Mouse (Mus musculus) limb, embryonic 14.5 days (tissue): ENCODE data around the gene Morc2b. TPM values are rescaled to one million over a fixed set of nuclear protein-coding genes. Genes with fewer than 3 reads are reported as not detected.

Experiments
- ATAC-seq: fragments of 200-750 bp; cut with Nextera tagmentation; 2 replicates; pipeline ENCODE4 v1.8.0; 2017; ENCODE audit warnings: low read depth, moderate number of reproducible peaks, moderate TSS enrichment; ENCODE audit not compliant: low FRiP score
- DNase-seq: peaks from one replicate; pipeline ENCODE4 v3.0.0-alpha.2; 2015; ENCODE audit warnings: low spot score
- H3K27ac ChIP-seq: fragments of 300-500 bp; sonication (generic); replicated peaks from 2 replicates; pipeline ENCODE4 v1.5.1; 2014; ENCODE audit warnings: low read depth, mild to moderate bottlenecking, low read length, moderate library complexity, mixed read lengths
- H3K27me3 ChIP-seq: fragments of 300-500 bp; sonication (generic); 2 replicates; pipeline ENCODE4 v1.6.1; 2014; ENCODE audit warnings: low read length, mixed read lengths; ENCODE audit not compliant: control insufficient read depth, insufficient read depth
- H3K36me3 ChIP-seq: fragments of 300-500 bp; sonication (generic); 2 replicates; pipeline ENCODE4 v1.6.1; 2014; ENCODE audit warnings: mild to moderate bottlenecking, low read length, moderate library complexity, mixed read lengths; ENCODE audit not compliant: control insufficient read depth, insufficient read depth
- H3K4me1 ChIP-seq: fragments of 300-500 bp; sonication (generic); 2 replicates; pipeline ENCODE4 v1.6.1; 2014; ENCODE audit warnings: antibody characterized with exemption, low read length, mixed read lengths; ENCODE audit not compliant: control insufficient read depth, insufficient read depth
- H3K4me2 ChIP-seq: fragments of 300-500 bp; sonication (generic); replicated peaks from 2 replicates; pipeline ENCODE4 v1.6.1; 2014; ENCODE audit warnings: low read depth, mild to moderate bottlenecking, low read length, moderate library complexity; ENCODE audit not compliant: severe bottlenecking
- H3K4me3 ChIP-seq: fragments of 300-500 bp; sonication (generic); replicated peaks from 2 replicates; pipeline ENCODE4 v1.5.1; 2014; ENCODE audit warnings: low read length
- H3K9ac ChIP-seq: fragments of 300-500 bp; sonication (generic); 2 replicates; pipeline ENCODE4 v1.6.1; 2014; ENCODE audit warnings: mild to moderate bottlenecking, low read depth, low read length, moderate library complexity; ENCODE audit not compliant: severe bottlenecking
- H3K9me3 ChIP-seq: fragments of 300-500 bp; sonication (generic); 2 replicates; pipeline ENCODE4 v1.6.1; 2016; ENCODE audit warnings: low read length; ENCODE audit not compliant: control insufficient read depth
- POLR2A ChIP-seq: fragments of 200-500 bp; IDR thresholded peaks from 2 replicates; pipeline ENCODE4 v1.8.0; 2012; ENCODE audit warnings: inconsistent platforms, mild to moderate bottlenecking, moderate library complexity, borderline replicate concordance; ENCODE audit not compliant: insufficient read depth, insufficient read length; ENCODE audit errors: extremely low read depth
- WGBS: fragments of 180-500 bp; shearing (Covaris S2); extraction: QIAGEN DNeasy Blood & Tissue Kit; methylation state at CpG from one replicate; pipeline ENCODE4 v1.1.7; 2014; 5-methylcytosine and 5-hydroxymethylcytosine counted together
- polyA plus RNA-seq, 2 experiments: library from polyadenylated mRNA; depleted of rRNA in 1 of 2; stranded (reverse) in 1 of 2; unstranded in 1 of 2; fragments of >200 nt; fragmentation: Nextera tagmentation in 1 of 2; extraction: Ambion mirVana in 1 of 2; gene quantifications; 2 replicates each; pipeline versions ENCODE4 v1.2.1 to v1.2.3; 2012 to 2014

Morc2b gene
- polyA plus RNA-seq, 2 experiments, result 0.10 TPM; not detected in 1

DNA sequence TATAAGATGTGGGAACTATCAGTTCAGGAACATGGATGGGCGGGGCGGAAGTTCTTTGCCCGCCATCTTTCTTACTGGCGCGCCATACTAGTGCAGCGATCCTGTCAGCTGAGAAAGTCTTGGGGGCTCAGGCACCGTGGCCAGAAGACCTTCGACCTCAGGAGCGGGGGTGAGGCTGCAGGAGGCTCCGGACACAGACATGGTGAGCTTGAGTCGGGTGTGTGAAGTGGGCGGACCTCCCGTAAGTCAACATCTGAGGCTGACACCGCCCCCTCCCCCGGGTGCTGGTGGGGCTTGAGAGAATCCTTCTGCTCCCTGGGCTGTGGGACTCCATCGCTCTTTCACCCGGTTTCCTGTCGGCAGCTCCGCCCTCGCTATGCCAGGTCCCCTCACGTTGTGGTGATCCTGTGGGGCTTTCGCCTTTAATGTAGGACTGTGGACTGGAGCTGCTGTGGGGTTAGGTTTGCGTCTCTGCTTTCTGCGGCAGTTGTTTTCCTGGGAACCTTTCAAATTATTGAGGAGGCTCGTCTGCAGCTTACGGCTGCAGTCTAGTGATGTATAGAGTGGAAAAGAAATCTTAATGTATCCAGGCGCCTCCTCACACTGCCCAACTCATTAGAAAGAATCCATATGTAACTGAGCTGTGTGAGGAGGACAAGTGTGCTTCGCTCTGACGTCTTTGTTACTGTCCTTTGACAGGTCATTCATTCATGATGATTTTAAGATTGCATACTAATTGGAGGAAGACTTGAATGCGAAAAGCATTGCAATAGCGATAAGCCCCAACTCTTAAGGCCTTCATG, 46.9 kb downstream of the Morc2b start:
- Histone ChIP-seq H3K27me3 (no peaks in the 10 kb centered on the region), H3K4me3 (peak overlapping the region; percentile 65), H3K4me1 (peaks cover 6% of the 10 kb centered on the region), H3K9ac (peak overlapping the region; percentile 80), H3K27ac (peak overlapping the region; percentile 79), H3K9me3 (no peaks in the 10 kb centered on the region), H3K36me3 (no peaks in the 10 kb centered on the region), H3K4me2 (peak overlapping the region; percentile 62)
- ATAC-seq (peak; percentile 70), DNase-seq (peak; percentile 86)
- 3% methylated on average over 31 of the region's 31 CpGs for WGBS
- no peak for TF ChIP-seq POLR2A

DNA sequence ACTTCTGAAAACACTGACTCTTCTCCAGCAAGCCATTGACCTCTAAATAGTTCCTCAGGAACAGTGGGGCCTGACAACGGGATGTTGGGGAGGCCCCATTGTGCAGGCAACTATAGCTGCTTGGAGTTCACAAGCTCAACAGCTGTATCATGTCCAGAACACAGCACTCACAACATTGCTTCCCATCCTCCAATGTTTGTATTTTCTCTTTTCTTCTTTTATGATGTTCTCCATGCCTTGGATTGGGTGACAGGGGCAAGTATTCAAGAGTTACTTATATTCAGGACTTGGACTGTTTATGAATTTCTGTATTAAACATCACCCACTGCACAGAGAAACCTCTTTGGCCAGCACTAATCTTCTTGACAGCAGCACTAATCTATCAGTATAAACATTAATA, 47.9 kb downstream of the Morc2b start:
- Histone ChIP-seq H3K27ac (no peak overlapping the region), H3K9ac (no peak overlapping the region), H3K36me3 (no peaks in the 10 kb centered on the region), H3K9me3 (no peaks in the 10 kb centered on the region), H3K4me3 (no peak overlapping the region), H3K4me2 (no peak overlapping the region), H3K4me1 (peaks cover 6% of the 10 kb centered on the region), H3K27me3 (no peaks in the 10 kb centered on the region)
- DNase-seq (no peak), ATAC-seq (no peak)
- TF ChIP-seq POLR2A, result no peak
- 86% methylated on average over 1 of the region's 1 CpGs for WGBS

DNA sequence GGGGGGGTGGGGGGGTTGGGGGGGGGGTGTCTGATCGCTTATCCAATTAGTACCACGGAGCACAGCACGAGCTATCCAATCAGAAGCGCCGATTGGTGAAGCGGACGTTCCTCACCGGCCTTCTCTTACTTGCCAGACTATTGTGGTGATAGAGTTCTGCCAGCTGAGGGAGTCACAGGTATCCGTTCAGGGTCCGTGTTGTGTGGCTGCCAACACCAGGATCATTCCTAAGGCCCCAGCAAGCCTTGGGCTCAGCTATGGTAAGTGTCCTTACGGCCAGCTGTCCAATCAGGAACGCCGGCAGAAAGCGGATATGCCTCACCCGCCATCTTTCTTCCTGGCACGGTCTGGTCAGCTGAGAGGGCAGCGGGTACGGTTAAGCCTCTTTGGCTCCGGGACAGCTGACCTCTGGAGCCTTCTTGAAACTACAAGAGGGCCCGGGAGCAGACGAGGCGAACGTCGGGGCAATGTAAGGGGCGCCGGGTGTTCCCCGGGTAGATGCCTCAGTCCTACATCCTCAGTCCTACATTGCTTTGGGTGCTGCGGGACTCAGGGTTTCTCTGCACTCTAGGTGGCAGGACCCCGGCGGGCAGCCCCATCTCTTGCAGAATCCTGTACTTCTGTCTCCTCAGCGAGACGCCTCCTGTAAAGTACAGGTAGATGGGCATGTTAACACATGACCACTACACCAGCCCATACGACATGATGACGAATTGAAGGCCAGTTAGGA, 50.1 kb downstream of the Morc2b start, which contains the start of gene Zfp563:
Zfp563 (plus strand) TSS at position 91 of the 730 bp plus-strand sequence.
- Histone ChIP-seq H3K4me2 (peak within 1 kb of the TSS; percentile 72), H3K36me3 (no peaks in the 10 kb centered on the region), H3K27me3 (no peaks in the 10 kb centered on the region), H3K4me1 (peaks cover 6% of the 10 kb centered on the region), H3K9me3 (no peaks in the 10 kb centered on the region), H3K27ac (peak within 1 kb of the TSS; percentile 78), H3K9ac (peak within 1 kb of the TSS; percentile 70), H3K4me3 (peak within 1 kb of the TSS; percentile 63)
- WGBS, result 5% methylated on average over 34 of the region's 34 CpGs
- TF ChIP-seq POLR2A, result peak; percentile 57; the same call in 1 of the 2 replicates
- DNase-seq (peak; percentile 93), ATAC-seq (peak; percentile 94)

DNA sequence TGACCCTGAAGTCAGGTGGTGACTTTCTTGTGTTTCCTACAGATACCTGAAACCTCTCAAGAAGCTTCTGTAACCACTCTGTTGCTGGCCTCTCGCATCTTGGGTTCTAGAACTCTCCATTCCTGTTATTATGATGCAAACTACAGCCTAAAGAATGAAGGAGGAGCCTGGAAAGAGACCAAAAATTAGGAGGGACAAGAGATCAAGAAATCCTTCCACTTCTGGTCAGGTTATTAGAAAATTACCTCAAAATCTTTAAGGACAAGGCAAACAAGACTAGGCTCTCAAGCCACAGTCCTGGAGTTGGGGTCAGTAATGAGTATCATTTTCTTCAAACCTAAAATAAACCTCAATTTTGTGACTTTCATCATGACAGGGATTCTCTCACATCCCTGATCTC, 71.5 kb downstream of the Morc2b start, which contains the start of gene 4921501E09Rik:
4921501E09Rik (minus strand) TSS at position 101 of the 400 bp plus-strand sequence.
- H3K9ac ChIP-seq, result no peak within 1 kb of the TSS
- H3K4me3 ChIP-seq, result no peak within 1 kb of the TSS
- H3K27me3 ChIP-seq, result no peaks in the 10 kb centered on the region
- ATAC-seq (no peak), DNase-seq (no peak)
- H3K4me1 ChIP-seq, result no peaks in the 10 kb centered on the region
- 52% methylated on average over 1 of the region's 1 CpGs for WGBS
- H3K9me3 ChIP-seq, result no peaks in the 10 kb centered on the region
- H3K27ac ChIP-seq, result no peak within 1 kb of the TSS
- H3K4me2 ChIP-seq, result no peak within 1 kb of the TSS
- no peak for TF ChIP-seq POLR2A
- no peaks in the 10 kb centered on the region for H3K36me3 ChIP-seq

Other genes starting within 250 kb of the Morc2b start
- 4.2 and 5.1 TPM in 2 replicates for gene Zfp870, start 248.0 kb downstream of the Morc2b start, polyA plus RNA-seq (2012; rRNA removed)
- gene Zfp870, start 248.0 kb downstream of the Morc2b start, polyA plus RNA-seq (2014; fragmentation: Nextera tagmentation; extraction: Ambion mirVana), result 8.8 and 9.8 TPM in 2 replicates
- gene Cyp4f14, start 222.3 kb downstream of the Morc2b start, polyA plus RNA-seq (2012; rRNA removed), result 0.09 TPM in 1 of 2 replicates, not detected in the other
- not detected in 2 replicates for gene Cyp4f14, start 222.3 kb downstream of the Morc2b start, polyA plus RNA-seq (2014; fragmentation: Nextera tagmentation; extraction: Ambion mirVana)
- 22.1 and 23.6 TPM in 2 replicates for gene Cyp4f13, start 192.3 kb downstream of the Morc2b start, polyA plus RNA-seq (2012; rRNA removed)
- gene Cyp4f13, start 192.3 kb downstream of the Morc2b start, polyA plus RNA-seq (2014; fragmentation: Nextera tagmentation; extraction: Ambion mirVana), result 11.7 and 12.8 TPM in 2 replicates
- 4.0 and 5.2 TPM in 2 replicates for gene Zfp472, start 173.9 kb downstream of the Morc2b start, polyA plus RNA-seq (2012; rRNA removed)
- gene Zfp472, start 173.9 kb downstream of the Morc2b start, polyA plus RNA-seq (2014; fragmentation: Nextera tagmentation; extraction: Ambion mirVana), result 11.1 and 11.6 TPM in 2 replicates
- 9.3 and 10.3 TPM in 2 replicates for gene Zfp952, start 146.6 kb downstream of the Morc2b start, polyA plus RNA-seq (2012; rRNA removed)
- 10.7 and 13.3 TPM in 2 replicates for gene Zfp952, start 146.6 kb downstream of the Morc2b start, polyA plus RNA-seq (2014; fragmentation: Nextera tagmentation; extraction: Ambion mirVana)
- 5.5 and 7.6 TPM in 2 replicates for gene Zfp763, start 106.3 kb downstream of the Morc2b start, polyA plus RNA-seq (2012; rRNA removed)
- gene Zfp763, start 106.3 kb downstream of the Morc2b start, polyA plus RNA-seq (2014; fragmentation: Nextera tagmentation; extraction: Ambion mirVana), result 13.0 and 15.1 TPM in 2 replicates
- not detected in 2 replicates for gene 4921501E09Rik, start 71.6 kb downstream of the Morc2b start, polyA plus RNA-seq (2012; rRNA removed)
- gene 4921501E09Rik, start 71.6 kb downstream of the Morc2b start, polyA plus RNA-seq (2014; fragmentation: Nextera tagmentation; extraction: Ambion mirVana), result not detected in 2 replicates
- gene Zfp563, start 50.4 kb downstream of the Morc2b start, polyA plus RNA-seq (2012; rRNA removed), result 4.8 and 6.0 TPM in 2 replicates
- gene Zfp563, start 50.4 kb downstream of the Morc2b start, polyA plus RNA-seq (2014; fragmentation: Nextera tagmentation; extraction: Ambion mirVana), result 9.8 and 10.5 TPM in 2 replicates
- not detected in 2 replicates for gene Olfr55, start 28.8 kb upstream of the Morc2b start, polyA plus RNA-seq (2012; rRNA removed)
- gene Olfr55, start 28.8 kb upstream of the Morc2b start, polyA plus RNA-seq (2014; fragmentation: Nextera tagmentation; extraction: Ambion mirVana), result not detected in 2 replicates
- gene Olfr239, start 51.6 kb upstream of the Morc2b start, polyA plus RNA-seq (2012; rRNA removed), result not detected in 2 replicates
- not detected in 2 replicates for gene Olfr239, start 51.6 kb upstream of the Morc2b start, polyA plus RNA-seq (2014; fragmentation: Nextera tagmentation; extraction: Ambion mirVana)
- gene Olfr1564, start 82.0 kb upstream of the Morc2b start, polyA plus RNA-seq (2012; rRNA removed), result 0.29 and 0.67 TPM in 2 replicates
- gene Olfr1564, start 82.0 kb upstream of the Morc2b start, polyA plus RNA-seq (2014; fragmentation: Nextera tagmentation; extraction: Ambion mirVana), result not detected in 2 replicates
- gene Zfp955a, start 115.5 kb upstream of the Morc2b start, polyA plus RNA-seq (2012; rRNA removed), result 5.5 and 7.0 TPM in 2 replicates
- gene Zfp955a, start 115.5 kb upstream of the Morc2b start, polyA plus RNA-seq (2014; fragmentation: Nextera tagmentation; extraction: Ambion mirVana), result 16.7 and 18.8 TPM in 2 replicates
- not detected in 2 replicates for gene Olfr63, start 125.0 kb upstream of the Morc2b start, polyA plus RNA-seq (2012; rRNA removed)
- 0.03 TPM in 1 of 2 replicates, not detected in the other for gene Olfr63, start 125.0 kb upstream of the Morc2b start, polyA plus RNA-seq (2014; fragmentation: Nextera tagmentation; extraction: Ambion mirVana)
- gene Zfp955b, start 149.9 kb upstream of the Morc2b start, polyA plus RNA-seq (2012; rRNA removed), result 6.2 and 7.9 TPM in 2 replicates
- 9.9 and 10.9 TPM in 2 replicates for gene Zfp955b, start 149.9 kb upstream of the Morc2b start, polyA plus RNA-seq (2014; fragmentation: Nextera tagmentation; extraction: Ambion mirVana)
- 6.4 and 8.5 TPM in 2 replicates for gene Zfp81, start 219.2 kb upstream of the Morc2b start, polyA plus RNA-seq (2012; rRNA removed)
- 13.7 and 14.6 TPM in 2 replicates for gene Zfp81, start 219.2 kb upstream of the Morc2b start, polyA plus RNA-seq (2014; fragmentation: Nextera tagmentation; extraction: Ambion mirVana)